Mouse (Mus musculus): Measurements from ENCODE around the gene Otud5. TPM values are rescaled to one million over a fixed set of nuclear protein-coding genes. Genes with fewer than 3 reads are reported as not detected.
A peak's percentile ranks its signal among the peaks of the same experiment; 100 is the strongest.
"Not testable (repeated sequence)": the region's sequence is repeated elsewhere in the genome, so short reads cannot be mapped to it uniquely, and the experiment has no call there.

The Otud5 gene
- polyA plus RNA-seq, 1 experiment from 2014 or later = 43.7 TPM

GRCm38 (mm10) chrX:7883841-7884567 lies 42.8 kb downstream of the Otud5 start, which contains the start of gene Slc35a2:
Gene Slc35a2, plus strand, starts transcription at chrX:7884028.
- peak; percentile 90 for ATAC-seq (ENCODE audit: insufficient number of reproducible peaks, low FRiP score, low TSS enrichment, low read depth)
- H3K9ac ChIP-seq = 0 out of 2 replicates have a peak within 1 kb of the TSS, but pooled peaks have one; percentile 20

GRCm38 (mm10) chrX:7898211-7898610 lies 57.0 kb downstream of the Otud5 start:
- ATAC-seq (ENCODE audit: insufficient number of reproducible peaks, low FRiP score, low TSS enrichment, low read depth) = no peak
- H3K9me3 ChIP-seq = no peaks in the 10 kb centered on the region
- H3K4me1 ChIP-seq = 0 out of 2 replicates have a peak, but pooled peaks cover 6% of the 10 kb centered on the region
- peak overlapping the region; percentile 48 for H3K4me2 ChIP-seq
- H3K4me3 ChIP-seq = peak overlapping the region; percentile 56
- WGBS = 28% methylated on average over 13 of the region's 13 CpGs
- no peak overlapping the region for H3K9ac ChIP-seq
- 0 out of 2 replicates have a peak overlapping the region, but pooled peaks have one; percentile 85 for H3K27ac ChIP-seq
- no peaks in the 10 kb centered on the region for H3K27me3 ChIP-seq
- peaks cover 29% of the 10 kb centered on the region for H3K36me3 ChIP-seq

More at GRCm38 (mm10) chrX:7883841-7884567, 42.8 kb downstream of the Otud5 start, which contains the start of gene Slc35a2:
- Histone ChIP-seq H3K36me3 (peaks cover 6% of the 10 kb centered on the region; the same call in 1 of the 2 replicates), H3K4me1 (peaks cover 3% of the 10 kb centered on the region; the same call in 1 of the 2 replicates), H3K4me3 (peak within 1 kb of the TSS; percentile 57), H3K4me2 (peak within 1 kb of the TSS; percentile 47), H3K9me3 (no peaks in the 10 kb centered on the region), H3K27ac (peak within 1 kb of the TSS; percentile 89), H3K27me3 (no peaks in the 10 kb centered on the region)
- 19% methylated on average over 49 of the region's 49 CpGs for WGBS

- Histone ChIP-seq H3K27me3 (no peaks in the 10 kb centered on the region), H3K9me3 (no peaks in the 10 kb centered on the region), H3K9ac (peak within 1 kb of the TSS; percentile 47), H3K36me3 (peaks cover 22% of the 10 kb centered on the region), H3K4me1 (0 out of 2 replicates have a peak, but pooled peaks cover 6% of the 10 kb centered on the region), H3K4me3 (peak within 1 kb of the TSS; percentile 56), H3K27ac (peak within 1 kb of the TSS; percentile 85), H3K4me2 (peak within 1 kb of the TSS; percentile 48)
- peak; percentile 97 for ATAC-seq (ENCODE audit: insufficient number of reproducible peaks, low FRiP score, low TSS enrichment, low read depth)
- 15% methylated on average over 59 of the region's 62 CpGs for WGBS
Observed at GRCm38 (mm10) chrX:7898880-7899874, 58.0 kb downstream of the Otud5 start, which contains the start of the genes Pqbp1 and Timm17b. Gene Pqbp1, minus strand, starts transcription at chrX:7899269. Gene Timm17b, plus strand, starts transcription at chrX:7899357.

GRCm38 (mm10) chrX:7904441-7904840 lies 63.3 kb downstream of the Otud5 start:
- no peaks in the 10 kb centered on the region for H3K27me3 ChIP-seq
- WGBS = 91% methylated on average over 5 of the region's 5 CpGs
- H3K9ac ChIP-seq = no peak overlapping the region

GRCm38 (mm10) chrX:7907735-7908134 lies 66.6 kb downstream of the Otud5 start, which contains the start of gene Gm10491:
Gene Gm10491, minus strand, starts transcription at chrX:7907835.
- Histone ChIP-seq H3K4me2 (no peak within 1 kb of the TSS), H3K4me3 (no peak within 1 kb of the TSS), H3K27me3 (no peaks in the 10 kb centered on the region), H3K9me3 (no peaks in the 10 kb centered on the region), H3K36me3 (peaks cover 13% of the 10 kb centered on the region; the same call in 1 of the 2 replicates), H3K4me1 (no peaks in the 10 kb centered on the region), H3K27ac (no peak within 1 kb of the TSS), H3K9ac (no peak within 1 kb of the TSS)
- 81% methylated on average over 5 of the region's 5 CpGs for WGBS
- ATAC-seq (ENCODE audit: insufficient number of reproducible peaks, low FRiP score, low TSS enrichment, low read depth) = no peak

More at GRCm38 (mm10) chrX:7904441-7904840, 63.3 kb downstream of the Otud5 start:
- Histone ChIP-seq H3K27ac (no peak overlapping the region), H3K4me1 (0 out of 2 replicates have a peak, but pooled peaks cover 6% of the 10 kb centered on the region), H3K36me3 (peaks cover 16% of the 10 kb centered on the region; the same call in 1 of the 2 replicates), H3K9me3 (no peaks in the 10 kb centered on the region), H3K4me3 (no peak overlapping the region), H3K4me2 (no peak overlapping the region)
- no peak for ATAC-seq (ENCODE audit: insufficient number of reproducible peaks, low FRiP score, low TSS enrichment, low read depth)

GRCm38 (mm10) chrX:7909242-7909641 lies 68.1 kb downstream of the Otud5 start, which contains the start of gene Gm10490:
Gene Gm10490, plus strand, starts transcription at chrX:7909542.
- not testable (repeated sequence) for H3K4me2 ChIP-seq; ATAC-seq (ENCODE audit: insufficient number of reproducible peaks, low FRiP score, low TSS enrichment, low read depth); H3K4me3 ChIP-seq; H3K9me3 ChIP-seq; H3K27me3 ChIP-seq; H3K9ac ChIP-seq; H3K27ac ChIP-seq; H3K4me1 ChIP-seq
- 85% methylated on average over 4 of the region's 4 CpGs for WGBS
- H3K36me3 ChIP-seq = peaks cover 13% of the 10 kb centered on the region; the same call in 1 of the 2 replicates

- Histone ChIP-seq H3K27ac (no peak overlapping the region), H3K4me2 (no peak overlapping the region), H3K4me3 (no peak overlapping the region), H3K9ac (no peak overlapping the region), H3K36me3 (peaks cover 13% of the 10 kb centered on the region; the same call in 1 of the 2 replicates), H3K9me3 (no peaks in the 10 kb centered on the region), H3K27me3 (no peaks in the 10 kb centered on the region), H3K4me1 (no peaks in the 10 kb centered on the region)
- ATAC-seq (ENCODE audit: insufficient number of reproducible peaks, low FRiP score, low TSS enrichment, low read depth) = no peak
- WGBS = 56% methylated on average over 6 of the region's 6 CpGs
Observed at GRCm38 (mm10) chrX:7910473-7910872, 69.3 kb downstream of the Otud5 start.

GRCm38 (mm10) chrX:7915669-7916068 lies 74.5 kb downstream of the Otud5 start:
- not testable (repeated sequence) for ATAC-seq (ENCODE audit: insufficient number of reproducible peaks, low FRiP score, low TSS enrichment, low read depth); H3K9me3 ChIP-seq; H3K4me1 ChIP-seq; H3K9ac ChIP-seq; H3K4me3 ChIP-seq; H3K36me3 ChIP-seq; H3K4me2 ChIP-seq; H3K27ac ChIP-seq
- peaks cover 23% of the 10 kb centered on the region for H3K27me3 ChIP-seq
- WGBS = 28% methylated on average over 3 of the region's 3 CpGs

GRCm38 (mm10) chrX:7917960-7918359 lies 76.8 kb downstream of the Otud5 start:
- H3K4me2 ChIP-seq; H3K9me3 ChIP-seq; H3K27ac ChIP-seq; ATAC-seq (ENCODE audit: insufficient number of reproducible peaks, low FRiP score, low TSS enrichment, low read depth); H3K9ac ChIP-seq; H3K36me3 ChIP-seq; H3K4me3 ChIP-seq; H3K4me1 ChIP-seq: not testable (repeated sequence)
- peaks cover 45% of the 10 kb centered on the region for H3K27me3 ChIP-seq
- WGBS = 62% methylated on average over 6 of the region's 6 CpGs

GRCm38 (mm10) chrX:7919601-7920383 lies 78.6 kb downstream of the Otud5 start, which contains the start of gene Pcsk1n:
Gene Pcsk1n, plus strand, starts transcription at chrX:7919822.
- Histone ChIP-seq H3K4me2 (peak within 1 kb of the TSS; percentile 37), H3K27me3 (peaks cover 57% of the 10 kb centered on the region), H3K4me1 (peaks cover 9% of the 10 kb centered on the region), H3K9ac (no peak within 1 kb of the TSS), H3K4me3 (peak within 1 kb of the TSS; percentile 17; the same call in 1 of the 2 replicates), H3K27ac (no peak within 1 kb of the TSS), H3K9me3 (no peaks in the 10 kb centered on the region), H3K36me3 (no peaks in the 10 kb centered on the region)
- ATAC-seq (ENCODE audit: insufficient number of reproducible peaks, low FRiP score, low TSS enrichment, low read depth) = no peak
- 20% methylated on average over 24 of the region's 40 CpGs for WGBS

Measured in limb, embryonic 15.5 days (tissue).